9 mouse cellular contexts compared by ENCODE assay signal in the genomic region with DNA sequence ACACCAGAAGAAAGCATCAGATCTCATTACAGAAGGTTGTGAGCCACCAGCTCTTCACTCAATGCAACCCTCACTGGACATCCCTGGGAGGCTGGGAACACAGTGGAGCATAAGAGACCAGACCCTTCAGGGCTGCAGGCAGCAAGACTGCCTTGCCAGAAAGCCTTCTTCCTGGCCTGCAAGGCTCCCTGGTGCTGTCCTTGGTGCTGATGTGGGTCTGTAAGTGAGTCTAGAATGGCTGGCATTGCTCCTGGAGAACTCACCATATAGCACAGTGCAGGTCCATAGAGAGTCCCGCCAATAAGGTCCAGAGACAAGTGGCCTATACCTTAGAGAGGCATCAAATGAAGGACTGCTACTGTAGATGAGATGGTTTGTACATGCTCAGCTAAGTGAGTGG. TPM values are rescaled to one million over a fixed set of nuclear protein-coding genes. Genes with fewer than 3 reads are reported as not detected.
A peak's percentile ranks its signal among the peaks of the same experiment; 100 is the strongest.
DNase-seq lines count a peak whose midpoint lies in the region; ATAC-seq lines count a peak whose summit lies in the region.
"Had no signal": no experiment of that assay in that cellular context is flagged by ENCODE, and none has a peak within 500 bp of the region (broad histone marks: within the 10 kb centered on the region; RNA-seq: fewer than 3 reads in every experiment).

No protein-coding gene starts in this region.

- H3K27me3 ChIP-seq in forebrain, embryonic 11.5 days (ENCODE audit: control insufficient read depth, insufficient read depth, low read length) = no peaks in the 10 kb centered on the region
- H3K27me3 ChIP-seq in forebrain, embryonic 12.5 days = 0 out of 2 replicates have a peak, but pooled peaks cover 3% of the 10 kb centered on the region
- H3K27me3 ChIP-seq in forebrain, embryonic 13.5 days = no peaks in the 10 kb centered on the region

- no peaks in the 10 kb centered on the region for H3K9me3 ChIP-seq in forebrain, embryonic 11.5 days (ENCODE audit: control insufficient read depth, low read length)
- no peaks in the 10 kb centered on the region for H3K9me3 ChIP-seq in forebrain, embryonic 12.5 days
- H3K9me3 ChIP-seq in forebrain, embryonic 13.5 days (replicated peaks) = no peaks in the 10 kb centered on the region

- WGBS in forebrain, embryonic 11.5 days = 44% methylated on average over 1 of the region's 1 CpGs
- 46% methylated on average over 1 of the region's 1 CpGs for WGBS in forebrain, embryonic 12.5 days
- 54% methylated on average over 1 of the region's 1 CpGs for WGBS in forebrain, embryonic 13.5 days

- H3K27ac ChIP-seq in forebrain, embryonic 11.5 days (ENCODE audit: low read depth, low read length) = no peak overlapping the region
- no peak overlapping the region for H3K27ac ChIP-seq in forebrain, embryonic 12.5 days
- no peak overlapping the region for H3K27ac ChIP-seq in forebrain, embryonic 13.5 days

- H3K36me3 ChIP-seq in forebrain, embryonic 11.5 days (ENCODE audit: control insufficient read depth, insufficient read depth, low read length) = no peaks in the 10 kb centered on the region
- no peaks in the 10 kb centered on the region for H3K36me3 ChIP-seq in forebrain, embryonic 12.5 days (replicated peaks)
- H3K36me3 ChIP-seq in forebrain, embryonic 13.5 days (ENCODE audit: poor library complexity, severe bottlenecking) = no peaks in the 10 kb centered on the region

- H3K4me1 ChIP-seq in forebrain, embryonic 11.5 days (replicated peaks; ENCODE audit: control insufficient read depth, insufficient read depth, low read length) = no peaks in the 10 kb centered on the region
- no peaks in the 10 kb centered on the region for H3K4me1 ChIP-seq in forebrain, embryonic 12.5 days
- no peaks in the 10 kb centered on the region for H3K4me1 ChIP-seq in forebrain, embryonic 13.5 days

- no peak overlapping the region for H3K4me3 ChIP-seq in forebrain, embryonic 11.5 days (ENCODE audit: low read depth, low read length)
- H3K4me3 ChIP-seq in forebrain, embryonic 12.5 days (replicated peaks) = no peak overlapping the region
- H3K4me3 ChIP-seq in forebrain, embryonic 13.5 days = no peak overlapping the region

- ATAC-seq in forebrain, embryonic 11.5 days (replicated peaks; ENCODE audit: low FRiP score) = no peak
- no peak for ATAC-seq in forebrain, embryonic 12.5 days (ENCODE audit: low FRiP score)
- no peak for ATAC-seq in forebrain, embryonic 13.5 days

- DNase-seq in forebrain, embryonic 11.5 days (ENCODE audit: low spot score) = peak; percentile 71
- DNase-seq in urinary bladder, postnatal 14 days (ENCODE audit: low spot score) = peak; percentile 43
- DNase-seq in urinary bladder, adult 2 months (ENCODE audit: low spot score) = no peak
- peak; percentile 56 to 72 for DNase-seq in kidney, postnatal 25 days
- DNase-seq in thymus, postnatal 0 days (ENCODE audit: low spot score) = peak; percentile 62
- DNase-seq in cerebellum, adult 9-11 months = no peak

- H3K9ac ChIP-seq in forebrain, embryonic 11.5 days (ENCODE audit: low read length) = no peak overlapping the region
- no peak overlapping the region for H3K9ac ChIP-seq in forebrain, embryonic 12.5 days
- H3K9ac ChIP-seq in forebrain, embryonic 13.5 days = no peak overlapping the region

- H3K4me2 ChIP-seq in forebrain, embryonic 11.5 days (ENCODE audit: low read depth, low read length, severe bottlenecking) = no peak overlapping the region
- H3K4me2 ChIP-seq in forebrain, embryonic 12.5 days = no peak overlapping the region
- H3K4me2 ChIP-seq in forebrain, embryonic 13.5 days = no peak overlapping the region

RNA-seq across cellular contexts. Expression of gene Tmem86b, which starts 11.2 kb away (rescaled TPM):
- polyA plus RNA-seq in forebrain, embryonic 11.5 days (2014; fragmentation: Nextera tagmentation; extraction: Ambion mirVana) = 2.3 and 3.4 TPM in 2 replicates
- polyA plus RNA-seq in forebrain, embryonic 12.5 days (2016; fragmentation: Nextera tagmentation; extraction: Ambion mirVana) = 3.7 and 5.1 TPM in 2 replicates
- 15.5 and 19.2 TPM in 2 replicates for polyA plus RNA-seq in urinary bladder, adult 2 months (2012; rRNA removed)
- polyA plus RNA-seq in thymus, postnatal 0 days (2015; fragmentation: Nextera tagmentation; extraction: Ambion mirVana) = 1.7 and 2.1 TPM in 2 replicates
- polyA plus RNA-seq in forebrain, embryonic 13.5 days (2015; fragmentation: Nextera tagmentation; extraction: Ambion mirVana) = 2.9 and 3.3 TPM in 2 replicates

RNA-seq across cellular contexts. Expression of gene Ptprh, which starts 16.1 kb away (rescaled TPM):
- not detected in 2 replicates for polyA plus RNA-seq in forebrain, embryonic 11.5 days (2014; fragmentation: Nextera tagmentation; extraction: Ambion mirVana)
- not detected in 2 replicates for polyA plus RNA-seq in forebrain, embryonic 12.5 days (2016; fragmentation: Nextera tagmentation; extraction: Ambion mirVana)
- not detected in 2 replicates for polyA plus RNA-seq in urinary bladder, adult 2 months (2012; rRNA removed)
- polyA plus RNA-seq in thymus, postnatal 0 days (2015; fragmentation: Nextera tagmentation; extraction: Ambion mirVana) = not detected in 2 replicates
- polyA plus RNA-seq in forebrain, embryonic 13.5 days (2015; fragmentation: Nextera tagmentation; extraction: Ambion mirVana) = 0.09 and 0.13 TPM in 2 replicates
- polyA plus RNA-seq: heart, embryonic 14.5 days had no signal

RNA-seq across cellular contexts. Expression of gene Ppp6r1, which starts 38.8 kb away (rescaled TPM):
- polyA plus RNA-seq in forebrain, embryonic 11.5 days (2014; fragmentation: Nextera tagmentation; extraction: Ambion mirVana) = 6.6 and 7.1 TPM in 2 replicates
- 15.4 and 25.3 TPM in 2 replicates for polyA plus RNA-seq in forebrain, embryonic 12.5 days (2016; fragmentation: Nextera tagmentation; extraction: Ambion mirVana)
- 130 and 140 TPM in 2 replicates for polyA plus RNA-seq in urinary bladder, adult 2 months (2012; rRNA removed)
- polyA plus RNA-seq in thymus, postnatal 0 days (2015; fragmentation: Nextera tagmentation; extraction: Ambion mirVana) = 19.8 and 23.8 TPM in 2 replicates
- polyA plus RNA-seq in forebrain, embryonic 13.5 days (2015; fragmentation: Nextera tagmentation; extraction: Ambion mirVana) = 7.8 and 8.1 TPM in 2 replicates

Comparison
In these comparisons a context has a peak if more than half of its experiments do, and no peak if none do; other contexts are left out.
1. DNase-seq: peak in forebrain, embryonic 11.5 days (single experiment), urinary bladder, postnatal 14 days (single experiment), kidney, postnatal 25 days (2 of 2) and thymus, postnatal 0 days (single experiment); none in urinary bladder, adult 2 months (single experiment) and cerebellum, adult 9-11 months (single experiment).